Mouse (Mus musculus) heart, postnatal 14 days (tissue): ENCODE results near the gene Zfp106. TPM values are rescaled to one million over a fixed set of nuclear protein-coding genes. Genes with fewer than 3 reads are reported as not detected.
"Not testable (repeated sequence)": the region's sequence is repeated elsewhere in the genome, so short reads cannot be mapped to it uniquely, and the experiment has no call there.

Source experiments
- DNase-seq, 2 experiments: peaks; one replicate each; pipeline ENCODE4 v3.0.0; 2021 to 2022
- intact Hi-C: fragments of 180-260 bp; cut with DNase I; formaldehyde crosslinking; loops from one replicate; pipeline ENCODE4 v1.15.1; 2025
- long read RNA-seq, 2 experiments: library from polyadenylated mRNA; stranded (forward); transcript quantifications; one replicate each; pipeline ENCODE4 v2.0.0; 2021
- total RNA-seq, 2 experiments: library from RNA; stranded (reverse); gene quantifications; 2 replicates each; pipeline ENCODE4 v1.2.3; 2021

Zfp106 gene
- total RNA-seq = 100 to 1,000 TPM; 266 to 269 TPM
- long read RNA-seq, experiment 1, full-length matches to known transcripts = 3 of 97 reads
- long read RNA-seq, experiment 1, partial matches to known transcripts = 33 of 97 reads
- long read RNA-seq, experiment 1, other reads (novel, unspliced or antisense) = 61 of 97 reads
- long read RNA-seq, experiment 2, full-length matches to known transcripts = 3 of 108 reads
- long read RNA-seq, experiment 2, partial matches to known transcripts = 40 of 108 reads
- long read RNA-seq, experiment 2, other reads (novel, unspliced or antisense) = 65 of 108 reads

GRCm38 (mm10) chr2:120563235-120563990 lies at the start of gene Zfp106:
Zfp106 (minus strand) TSS chr2:120563843.
- intact Hi-C loops = loop anchor here (2.0 kb wide), 1 partner anchor 25 kb away; no protein-coding TSS in a partner anchor

GRCm38 (mm10) chr2:120608830-120609723 lies 45.4 kb upstream of the Zfp106 start, which contains the start of the genes Haus2 and Lrrc57:
Haus2 (plus strand) TSS chr2:120609383.
Lrrc57 (minus strand) TSS chr2:120609520.
- intact Hi-C loops = loop anchor here (2.0 to 5.0 kb wide), 4 partner anchors 44 to 132 kb away; no protein-coding TSS in a partner anchor
- peak; percentile 91 to 96 for DNase-seq

More at GRCm38 (mm10) chr2:120563235-120563990, at the start of gene Zfp106:
- DNase-seq = peak; percentile 86 to 90

- intact Hi-C loops = loop anchor here (5.0 kb wide), 3 partner anchors 66 to 129 kb away; no protein-coding TSS in a partner anchor
Measured at GRCm38 (mm10) chr2:120606021-120606690, 42.5 kb upstream of the Zfp106 start.

GRCm38 (mm10) chr2:120599506-120599905 lies 35.9 kb upstream of the Zfp106 start:
- DNase-seq = no peak
- intact Hi-C loops = no loop called here

More at GRCm38 (mm10) chr2:120606021-120606690, 42.5 kb upstream of the Zfp106 start:
- peak in 1 of 2 experiments; percentile 12 for DNase-seq

GRCm38 (mm10) chr2:120597734-120598133 lies 34.1 kb upstream of the Zfp106 start:
- no peak for DNase-seq
- intact Hi-C loops = no loop called here

- intact Hi-C loops = no loop called here
- no peak for DNase-seq
Measured at GRCm38 (mm10) chr2:120592227-120592626, 28.6 kb upstream of the Zfp106 start.

GRCm38 (mm10) chr2:120589759-120590158 lies 26.1 kb upstream of the Zfp106 start:
- intact Hi-C loops = no loop called here
- DNase-seq = no peak

GRCm38 (mm10) chr2:120578286-120578685 lies 14.6 kb upstream of the Zfp106 start:
- DNase-seq = no peak

GRCm38 (mm10) chr2:120577799-120578198 lies 14.2 kb upstream of the Zfp106 start:
- intact Hi-C loops = no loop called here
- DNase-seq = no peak

More at GRCm38 (mm10) chr2:120578286-120578685, 14.6 kb upstream of the Zfp106 start:
- intact Hi-C loops = no loop called here

GRCm38 (mm10) chr2:120575978-120576377 lies 12.3 kb upstream of the Zfp106 start:
- intact Hi-C loops = no loop called here
- DNase-seq = no peak

- no peak for DNase-seq
- intact Hi-C loops = no loop called here
Measured at GRCm38 (mm10) chr2:120575121-120575520, 11.5 kb upstream of the Zfp106 start.

GRCm38 (mm10) chr2:120572161-120572560 lies 8.5 kb upstream of the Zfp106 start:
- intact Hi-C loops, DNase-seq: not testable (repeated sequence)

GRCm38 (mm10) chr2:120571081-120571480 lies 7.4 kb upstream of the Zfp106 start:
- intact Hi-C loops = no loop called here
- no peak for DNase-seq

- DNase-seq = no peak
- intact Hi-C loops = no loop called here
Measured at GRCm38 (mm10) chr2:120567798-120568320, 4.2 kb upstream of the Zfp106 start.

- intact Hi-C loops = no loop called here
- peak; percentile 96 to 98 for DNase-seq
Measured at GRCm38 (mm10) chr2:120566886-120567797, 3.5 kb upstream of the Zfp106 start, which contains the start of gene Snap23. Snap23 (plus strand) TSS chr2:120567671.

GRCm38 (mm10) chr2:120565363-120565762 lies 1.7 kb upstream of the Zfp106 start:
- no peak for DNase-seq
- intact Hi-C loops = loop anchor here (2.0 kb wide), 1 partner anchor 43 kb away; the partner anchor contains the start of genes Haus2 and Lrrc57

- not testable (repeated sequence) for DNase-seq
Measured at GRCm38 (mm10) chr2:120564548-120565188, 1.0 kb upstream of the Zfp106 start.

More at GRCm38 (mm10) chr2:120564548-120565188, 1.0 kb upstream of the Zfp106 start:
- intact Hi-C loops = loop anchor here (2.0 kb wide), 1 partner anchor 44 kb away; the partner anchor contains the start of genes Haus2 and Lrrc57
